8 mouse cellular contexts compared by ENCODE assay signal in the genomic region with DNA sequence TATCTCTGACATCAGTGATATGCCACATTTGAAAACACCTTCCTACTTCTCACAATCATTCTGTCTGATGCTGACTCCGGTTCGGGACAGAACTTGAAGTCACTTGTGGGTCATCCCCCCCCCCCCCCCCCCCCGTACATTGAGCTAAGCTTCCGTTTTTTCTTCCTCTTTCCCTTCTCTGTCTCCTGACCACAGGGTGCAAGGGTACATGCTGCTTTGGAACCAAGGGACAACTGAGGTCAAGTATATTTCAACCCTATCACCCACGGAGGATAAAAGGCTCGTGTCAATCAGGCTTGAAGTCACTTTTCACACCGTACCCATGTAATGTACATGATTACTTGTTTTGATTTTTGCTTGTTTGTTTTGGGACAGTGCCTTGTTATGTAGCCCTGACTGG. TPM values are rescaled to one million over a fixed set of nuclear protein-coding genes. Genes with fewer than 3 reads are reported as not detected.
DNase-seq lines count a peak whose midpoint lies in the region; ATAC-seq and TF ChIP-seq lines count a peak whose summit lies in the region.

No protein-coding gene starts in this region.

- H3K4me1 ChIP-seq in lung, embryonic 14.5 days (ENCODE audit: insufficient read depth): no peaks in the 10 kb centered on the region
- peaks cover 6% of the 10 kb centered on the region; the same call in 1 of the 2 replicates for H3K4me1 ChIP-seq in forebrain, postnatal 0 days (ENCODE audit: insufficient read depth)
- peaks cover 27% of the 10 kb centered on the region for H3K4me1 ChIP-seq in liver, embryonic 13.5 days (replicated peaks)
- H3K4me1 ChIP-seq in small intestine, adult 2 months (ENCODE audit: control insufficient read depth, insufficient read depth, insufficient read length, low read length): peaks cover 8% of the 10 kb centered on the region

- DNase-seq in lung, embryonic 14.5 days: no peak
- no peak for DNase-seq in lung, postnatal 25 days (ENCODE audit: low spot score)
- DNase-seq in forebrain, postnatal 0 days: no peak
- no peak for DNase-seq in liver, embryonic 13.5 days
- no peak for DNase-seq in cerebellum, adult 18-20 months
- no peak for DNase-seq in frontal cortex, postnatal 25 days (ENCODE audit: low spot score in 2 of 2)
- no peak for DNase-seq in adrenal gland, postnatal 4 days (ENCODE audit: low spot score in 2 of 2)

- no peak for TF ChIP-seq POLR2A in small intestine, adult 2 months (IDR thresholded peaks at IDR 0.05; ENCODE audit: low read depth, low read length)

- H3K4me3 ChIP-seq in lung, embryonic 14.5 days (ENCODE audit: low read depth, low read length): peak overlapping the region; percentile 53; the same call in 1 of the 2 replicates
- peak overlapping the region; percentile 56 for H3K4me3 ChIP-seq in forebrain, postnatal 0 days (ENCODE audit: low read depth, low read length)
- H3K4me3 ChIP-seq in liver, embryonic 13.5 days (replicated peaks): peak overlapping the region; percentile 53
- H3K4me3 ChIP-seq in small intestine, adult 2 months (ENCODE audit: low read depth, low read length): peak overlapping the region; percentile 64

- H3K27ac ChIP-seq in lung, embryonic 14.5 days (ENCODE audit: low read depth): no peak overlapping the region
- H3K27ac ChIP-seq in forebrain, postnatal 0 days (ENCODE audit: low read depth, low read length): no peak overlapping the region
- no peak overlapping the region for H3K27ac ChIP-seq in liver, embryonic 13.5 days
- no peak overlapping the region for H3K27ac ChIP-seq in small intestine, adult 2 months (ENCODE audit: insufficient read depth, low read depth, low read length)

- TF ChIP-seq CTCF in lung, embryonic 14.5 days (IDR thresholded peaks at IDR 0.05; ENCODE audit: low read depth): no peak
- no peak for TF ChIP-seq CTCF in forebrain, postnatal 0 days (IDR thresholded peaks at IDR 0.05; ENCODE audit: low read depth)
- TF ChIP-seq CTCF in small intestine, adult 2 months (IDR thresholded peaks at IDR 0.05; ENCODE audit: extremely low read depth, insufficient read length, insufficient replicate concordance, low read depth, low read length): no peak

- no peaks in the 10 kb centered on the region for H3K36me3 ChIP-seq in lung, embryonic 14.5 days (ENCODE audit: insufficient read depth)
- no peaks in the 10 kb centered on the region for H3K36me3 ChIP-seq in forebrain, postnatal 0 days (ENCODE audit: insufficient read depth)
- no peaks in the 10 kb centered on the region for H3K36me3 ChIP-seq in liver, embryonic 13.5 days
- H3K36me3 ChIP-seq in small intestine, adult 2 months (ENCODE audit: control insufficient read depth, insufficient read depth, low read length): no peaks in the 10 kb centered on the region

- H3K9ac ChIP-seq in lung, embryonic 14.5 days: peak overlapping the region; percentile 51; the same call in 1 of the 2 replicates
- 0 out of 2 replicates have a peak overlapping the region, but pooled peaks have one; percentile 51 for H3K9ac ChIP-seq in forebrain, postnatal 0 days
- 0 out of 2 replicates have a peak overlapping the region, but pooled peaks have one; percentile 41 for H3K9ac ChIP-seq in liver, embryonic 13.5 days

- H3K9me3 ChIP-seq in lung, embryonic 14.5 days (ENCODE audit: low read depth, low read length): no peaks in the 10 kb centered on the region; the same call in 1 of the 2 replicates
- H3K9me3 ChIP-seq in forebrain, postnatal 0 days (ENCODE audit: low read length): no peaks in the 10 kb centered on the region
- 0 out of 2 replicates have a peak, but pooled peaks cover 5% of the 10 kb centered on the region for H3K9me3 ChIP-seq in liver, embryonic 13.5 days (replicated peaks)

- WGBS in lung, embryonic 14.5 days: 28% methylated on average over 7 of the region's 7 CpGs
- 16% methylated on average over 7 of the region's 7 CpGs for WGBS in forebrain, postnatal 0 days
- 10% methylated on average over 7 of the region's 7 CpGs for WGBS in liver, embryonic 13.5 days (ENCODE audit: insufficient replicate concordance)
- WGBS in small intestine, adult 2 months: 15% methylated on average over 7 of the region's 7 CpGs

- peak; percentile 7; the same call in 1 of the 2 replicates for ATAC-seq in lung, embryonic 14.5 days (ENCODE audit: insufficient read depth)
- ATAC-seq in forebrain, postnatal 0 days: no peak
- ATAC-seq in liver, embryonic 13.5 days (ENCODE audit: low read depth): peak; percentile 10; the same call in 1 of the 2 replicates

- peak overlapping the region; percentile 96 for H3K4me2 ChIP-seq in lung, embryonic 14.5 days
- H3K4me2 ChIP-seq in forebrain, postnatal 0 days (ENCODE audit: low read depth): peak overlapping the region; percentile 92
- peak overlapping the region; percentile 83 for H3K4me2 ChIP-seq in liver, embryonic 13.5 days

- peaks cover 26% of the 10 kb centered on the region for H3K27me3 ChIP-seq in lung, embryonic 14.5 days (ENCODE audit: insufficient read depth, low read length)
- H3K27me3 ChIP-seq in forebrain, postnatal 0 days (ENCODE audit: insufficient read depth, low read length): no peaks in the 10 kb centered on the region; the same call in 1 of the 2 replicates
- peaks cover 35% of the 10 kb centered on the region for H3K27me3 ChIP-seq in liver, embryonic 13.5 days
- no peaks in the 10 kb centered on the region for H3K27me3 ChIP-seq in small intestine, adult 2 months (ENCODE audit: control insufficient read depth, insufficient read depth, low read length)

RNA-seq across cellular contexts. Expression of a gene that starts 0.2 kb away (rescaled TPM):
- 3.7 and 4.1 TPM in 2 replicates for polyA plus RNA-seq in lung, embryonic 14.5 days (2014; fragmentation: Nextera tagmentation; extraction: Ambion mirVana)
- total RNA-seq in forebrain, postnatal 0 days (2014; rRNA removed): 5.8 and 10.5 TPM in 2 replicates
- polyA plus RNA-seq in forebrain, postnatal 0 days (2015; fragmentation: Nextera tagmentation; extraction: Ambion mirVana): 3.2 and 3.3 TPM in 2 replicates
- polyA plus RNA-seq in liver, embryonic 13.5 days (2015; fragmentation: Nextera tagmentation; extraction: Ambion mirVana): 0.78 and 1.0 TPM in 2 replicates
- polyA plus RNA-seq in small intestine, adult 2 months (2012; rRNA removed): 0.37 and 0.80 TPM in 2 replicates
- total RNA-seq in adrenal gland, postnatal 4 days (2021): 1 to 10 TPM; 3.1 to 3.5 TPM
